Mouse (Mus musculus): Measurements from ENCODE around the gene Dhrs7c.

Gene Dhrs7c

GRCm38 (mm10) chr11:67839810-67840209, 41.8 kb downstream of the Dhrs7c start:
- no peak for DNase-seq (ENCODE audit: low read depth, low spot score)

GRCm38 (mm10) chr11:67845193-67845592, 47.2 kb downstream of the Dhrs7c start:
- DNase-seq (ENCODE audit: low read depth, low spot score): no peak

- no peak for DNase-seq (ENCODE audit: low read depth, low spot score)
Measured at GRCm38 (mm10) chr11:67851770-67852169, 53.8 kb downstream of the Dhrs7c start.

- no peak for DNase-seq (ENCODE audit: low read depth, low spot score)
Measured at GRCm38 (mm10) chr11:67853996-67854395, 56.0 kb downstream of the Dhrs7c start.

GRCm38 (mm10) chr11:67855035-67855434, 57.0 kb downstream of the Dhrs7c start:
- DNase-seq (ENCODE audit: low read depth, low spot score): no peak

- DNase-seq (ENCODE audit: low read depth, low spot score): no peak
Measured at GRCm38 (mm10) chr11:67858518-67858917, 60.5 kb downstream of the Dhrs7c start.

GRCm38 (mm10) chr11:67860743-67861398, 62.9 kb downstream of the Dhrs7c start:
- DNase-seq (ENCODE audit: low read depth, low spot score): no peak

- DNase-seq (ENCODE audit: low read depth, low spot score): no peak
Measured at GRCm38 (mm10) chr11:67861399-67861838, 63.4 kb downstream of the Dhrs7c start.

- no peak for DNase-seq (ENCODE audit: low read depth, low spot score)
Measured at GRCm38 (mm10) chr11:67865100-67865499, 67.1 kb downstream of the Dhrs7c start.

Measured in telencephalon, adult 2 months (tissue).